Mouse (Mus musculus): ENCODE data around the gene Nedd8.

- TF ChIP-seq CTCF (IDR thresholded peaks at IDR 0.05; ENCODE audit: low read depth), result no peak
- TF ChIP-seq EP300 (IDR thresholded peaks at IDR 0.05; ENCODE audit: low read depth), result no peak
These were observed 17.5 kb upstream of the Nedd8 start for GRCm38 (mm10) chr14:55689433-55689832.

All from liver, embryonic 14.5 days (tissue).